Mouse (Mus musculus) small intestine, adult 2 months (tissue): Measurements from ENCODE around the gene Rexo1.

Experiments used
- CTCF ChIP-seq: fragments of 200-500 bp; IDR thresholded peaks from 2 replicates; pipeline ENCODE4 v1.5.1; 2012; ENCODE audit warnings: low read depth, mild to moderate bottlenecking, control low read depth, inconsistent platforms, low read length, moderate library complexity, mixed read lengths; ENCODE audit not compliant: insufficient replicate concordance, insufficient read length; ENCODE audit errors: extremely low read depth
- POLR2A ChIP-seq: fragments of 200-500 bp; IDR thresholded peaks from 2 replicates; pipeline ENCODE4 v1.6.1; 2012; ENCODE audit warnings: low read depth, mild to moderate bottlenecking, control low read depth, inconsistent platforms, low read length, moderate library complexity

GRCm38 (mm10) chr10:80502819-80503314, 58.5 kb downstream of the Rexo1 start:
- TF ChIP-seq POLR2A (no peak), CTCF (no peak)
